Mouse (Mus musculus) MEL (cell line): ENCODE measurements around the gene Fbln5.

ENCODE experiments used
- GABPA ChIP-seq: IDR thresholded peaks from 2 replicates; pipeline ENCODE4 v1.6.1; 2012; ENCODE audit warnings: low read depth, mild to moderate bottlenecking, inconsistent platforms, low read length, improper control_type of control experiment, moderate library complexity
- NRF1 ChIP-seq: IDR thresholded peaks from 2 replicates; pipeline ENCODE4 v1.6.1; 2014; ENCODE audit warnings: low read depth, mild to moderate bottlenecking, inconsistent platforms, low read length, improper control_type of control experiment, moderate library complexity; ENCODE audit not compliant: poor library complexity, insufficient read depth, severe bottlenecking
- POLR2A ChIP-seq, 2 experiments: IDR thresholded peaks; 2 replicates each; pipeline ENCODE4 v1.6.1; 2011 to 2012; ENCODE audit warnings: low read length in 2 of 2, mild to moderate bottlenecking in 2 of 2, control low read depth in 1 of 2, improper control_type of control experiment in 1 of 2, low read depth in 1 of 2, moderate library complexity in 1 of 2; ENCODE audit not compliant: control insufficient read depth in 1 of 2, insufficient read depth in 1 of 2, poor library complexity in 1 of 2
- POLR2AphosphoS5 ChIP-seq: IDR thresholded peaks from 2 replicates; pipeline ENCODE4 v1.6.1; 2012; ENCODE audit warnings: low read depth, borderline replicate concordance, mild to moderate bottlenecking, inconsistent platforms, low read length, moderate library complexity, mixed read lengths

DNA sequence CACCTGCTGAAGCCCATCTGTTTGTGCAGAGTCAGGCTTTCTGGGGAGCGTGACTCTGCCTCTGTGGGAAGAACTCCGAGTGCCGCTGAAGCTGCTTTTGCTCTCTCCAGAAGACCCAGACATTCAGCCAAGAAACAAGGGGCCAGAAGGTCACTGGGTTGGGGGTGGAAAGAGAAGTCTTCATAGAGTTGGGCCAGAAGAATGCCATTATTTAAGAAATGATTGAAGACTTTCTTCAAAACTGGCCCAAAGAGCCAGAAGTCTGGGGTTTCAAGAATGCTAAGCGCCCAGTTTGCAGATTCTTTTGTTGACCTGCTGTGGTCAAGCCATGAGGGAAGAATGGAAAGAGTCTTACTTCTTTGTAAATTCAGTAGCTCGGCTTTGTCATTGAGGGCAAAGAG, 25.6 kb downstream of the Fbln5 start:
- no peak for TF ChIP-seq NRF1
- no peak for TF ChIP-seq GABPA
- TF ChIP-seq POLR2AphosphoS5 = no peak
- TF ChIP-seq POLR2A (IDR thresholded peaks at IDR 0.05; ENCODE audit: control insufficient read depth in 1 of 2, insufficient read depth in 1 of 2, low read depth in 1 of 2, low read length in 2 of 2, poor library complexity in 1 of 2) = no peak
